Mouse (Mus musculus) myocyte (in vitro differentiated cells): ENCODE results near the gene Plekhs1. TPM values are rescaled to one million over a fixed set of nuclear protein-coding genes. Genes with fewer than 3 reads are reported as not detected.

ENCODE experiments used
- H3K27me3 ChIP-seq: one replicate; pipeline ENCODE4 v1.6.1; 2011; ENCODE audit not compliant: control insufficient read depth, insufficient read depth, insufficient read length
- H3K36me3 ChIP-seq: one replicate; pipeline ENCODE4 v1.6.1; 2011; ENCODE audit not compliant: control insufficient read depth, insufficient read depth
- H3K4me2 ChIP-seq: one replicate; pipeline ENCODE4 v1.6.1; 2011; ENCODE audit warnings: low read depth, control low read depth
- H3K4me3 ChIP-seq: one replicate; pipeline ENCODE4 v1.5.1; 2011; ENCODE audit warnings: mild to moderate bottlenecking, control low read depth, moderate library complexity
- H3K79me2 ChIP-seq: one replicate; pipeline ENCODE4 v1.6.1; 2011; ENCODE audit not compliant: control insufficient read depth, insufficient read depth
- H3ac ChIP-seq: one replicate; pipeline ENCODE4 v1.6.1; 2011; ENCODE audit not compliant: control insufficient read depth, insufficient read length
- CEBPB ChIP-seq: IDR thresholded peaks from 2 replicates; pipeline ENCODE4 v1.6.1; 2011; ENCODE audit warnings: mild to moderate bottlenecking, moderate library complexity; ENCODE audit not compliant: poor library complexity, insufficient read depth, severe bottlenecking
- E2F4 ChIP-seq: IDR thresholded peaks from one replicate; pipeline ENCODE4 v1.6.1; 2011; ENCODE audit warnings: mild to moderate bottlenecking, control low read depth, moderate library complexity; ENCODE audit not compliant: insufficient read depth
- MAX ChIP-seq: IDR thresholded peaks from one replicate; pipeline ENCODE4 v1.6.1; 2011; ENCODE audit warnings: low read depth, mild to moderate bottlenecking, control low read depth
- MYOD1 ChIP-seq, 3 experiments: IDR thresholded peaks; one replicate each; pipeline ENCODE4 v1.6.1; 2011; ENCODE audit warnings: control low read depth in 2 of 3, low read depth in 2 of 3, mild to moderate bottlenecking in 2 of 3, moderate library complexity in 1 of 3; ENCODE audit not compliant: insufficient read length in 2 of 3, control insufficient read depth in 1 of 3
- MYOG ChIP-seq, 3 experiments: IDR thresholded peaks; one replicate each; pipeline ENCODE4 v1.6.1; 2011; ENCODE audit warnings: control low read depth in 2 of 3, low read depth in 2 of 3, mild to moderate bottlenecking in 2 of 3; ENCODE audit not compliant: insufficient read length in 2 of 3, control insufficient read depth in 1 of 3, insufficient read depth in 1 of 3
- POLR2A ChIP-seq: IDR thresholded peaks from one replicate; pipeline ENCODE4 v1.6.1; 2011; ENCODE audit warnings: low read depth, mild to moderate bottlenecking, control low read depth, moderate library complexity; ENCODE audit not compliant: insufficient read length
- POLR2AphosphoS2 ChIP-seq: IDR thresholded peaks from one replicate; pipeline ENCODE4 v1.6.1; 2011; ENCODE audit warnings: low read depth, control low read depth; ENCODE audit not compliant: insufficient read length
- REST ChIP-seq: IDR thresholded peaks from one replicate; pipeline ENCODE4 v1.6.1; 2011; ENCODE audit warnings: mild to moderate bottlenecking, control low read depth, moderate library complexity; ENCODE audit not compliant: insufficient read depth, insufficient read length
- SRF ChIP-seq: IDR thresholded peaks from one replicate; pipeline ENCODE4 v1.6.1; 2011; ENCODE audit warnings: low read depth; ENCODE audit not compliant: control insufficient read depth, insufficient read length
- TCF12 ChIP-seq: IDR thresholded peaks from one replicate; pipeline ENCODE4 v1.6.1; 2011; ENCODE audit warnings: mild to moderate bottlenecking, control low read depth; ENCODE audit not compliant: poor library complexity, insufficient read depth, severe bottlenecking
- TCF3 ChIP-seq: IDR thresholded peaks from one replicate; pipeline ENCODE4 v1.6.1; 2011; ENCODE audit warnings: low read depth, control low read depth; ENCODE audit not compliant: insufficient read length
- USF1 ChIP-seq: IDR thresholded peaks from one replicate; pipeline ENCODE4 v1.6.1; 2011; ENCODE audit warnings: low read depth, mild to moderate bottlenecking, control low read depth, moderate library complexity
- polyA plus RNA-seq: library from polyadenylated mRNA; unstranded; fragments of >200 nt; fragmentation: generic; extraction: Trizol; gene quantifications from one replicate; pipeline ENCODE4 v1.2.1, GENCODE M21; 2012; ENCODE audit warnings: missing spikeins

Gene Plekhs1
- polyA plus RNA-seq, 1 experiment, result 0.04 TPM

- no peaks in the 10 kb centered on the region for H3K79me2 ChIP-seq
- no peaks in the 10 kb centered on the region for H3K36me3 ChIP-seq
- no peak overlapping the region for H3K4me3 ChIP-seq
- no peak overlapping the region for H3ac ChIP-seq
- TF ChIP-seq POLR2AphosphoS2 (no peak), USF1 (no peak), SRF (no peak), MAX (no peak), MYOG (IDR thresholded peaks at IDR 0.05; ENCODE audit: control insufficient read depth in 1 of 3, insufficient read depth in 1 of 3, insufficient read length in 2 of 3, low read depth in 2 of 3) (no peak), POLR2A (no peak), E2F4 (no peak), CEBPB (no peak), TCF3 (no peak), REST (no peak), MYOD1 (IDR thresholded peaks at IDR 0.05; ENCODE audit: control insufficient read depth in 1 of 3, insufficient read length in 2 of 3, low read depth in 2 of 3) (no peak), TCF12 (no peak)
- H3K27me3 ChIP-seq, result no peaks in the 10 kb centered on the region
- H3K4me2 ChIP-seq, result no peak overlapping the region
These were observed 22.4 kb upstream of the Plekhs1 start for GRCm38 (mm10) chr19:56439072-56439434.

GRCm38 (mm10) chr19:56443445-56443844 is 18.0 kb upstream of the Plekhs1 start:
- H3K4me2 ChIP-seq, result no peak overlapping the region
- no peaks in the 10 kb centered on the region for H3K79me2 ChIP-seq
- no peak overlapping the region for H3K4me3 ChIP-seq
- no peak overlapping the region for H3ac ChIP-seq
- no peaks in the 10 kb centered on the region for H3K36me3 ChIP-seq
- no peak for TF ChIP-seq USF1
- no peak for TF ChIP-seq POLR2A
- TF ChIP-seq REST, result no peak
- TF ChIP-seq TCF12, result no peak
- TF ChIP-seq CEBPB, result no peak
- no peak for TF ChIP-seq E2F4
- no peak for TF ChIP-seq POLR2AphosphoS2
- no peak for TF ChIP-seq MAX
- no peak for TF ChIP-seq MYOD1 (IDR thresholded peaks at IDR 0.05; ENCODE audit: control insufficient read depth in 1 of 3, insufficient read length in 2 of 3, low read depth in 2 of 3)
- TF ChIP-seq TCF3, result no peak
- TF ChIP-seq SRF, result no peak
- no peak for TF ChIP-seq MYOG (IDR thresholded peaks at IDR 0.05; ENCODE audit: control insufficient read depth in 1 of 3, insufficient read depth in 1 of 3, insufficient read length in 2 of 3, low read depth in 2 of 3)
- no peaks in the 10 kb centered on the region for H3K27me3 ChIP-seq

- Histone ChIP-seq H3ac (no peak overlapping the region), H3K4me3 (no peak overlapping the region), H3K27me3 (no peaks in the 10 kb centered on the region), H3K4me2 (no peak overlapping the region), H3K36me3 (no peaks in the 10 kb centered on the region), H3K79me2 (no peaks in the 10 kb centered on the region)
- no peak for TF ChIP-seq E2F4
- no peak for TF ChIP-seq POLR2AphosphoS2
- TF ChIP-seq SRF, result no peak
- no peak for TF ChIP-seq MYOD1 (IDR thresholded peaks at IDR 0.05; ENCODE audit: control insufficient read depth in 1 of 3, insufficient read length in 2 of 3, low read depth in 2 of 3)
- TF ChIP-seq CEBPB, result no peak
- TF ChIP-seq POLR2A, result no peak
- no peak for TF ChIP-seq REST
- TF ChIP-seq TCF3, result no peak
- TF ChIP-seq MYOG (IDR thresholded peaks at IDR 0.05; ENCODE audit: control insufficient read depth in 1 of 3, insufficient read depth in 1 of 3, insufficient read length in 2 of 3, low read depth in 2 of 3), result no peak
- no peak for TF ChIP-seq MAX
These were observed 12.7 kb upstream of the Plekhs1 start for GRCm38 (mm10) chr19:56448784-56449183.

GRCm38 (mm10) chr19:56449537-56449936 is 11.9 kb upstream of the Plekhs1 start:
- H3K36me3 ChIP-seq, result no peaks in the 10 kb centered on the region
- no peak overlapping the region for H3ac ChIP-seq
- H3K4me3 ChIP-seq, result no peak overlapping the region
- H3K79me2 ChIP-seq, result no peaks in the 10 kb centered on the region
- no peaks in the 10 kb centered on the region for H3K27me3 ChIP-seq
- no peak overlapping the region for H3K4me2 ChIP-seq
- no peak for TF ChIP-seq POLR2AphosphoS2

- Histone ChIP-seq H3ac (no peak overlapping the region), H3K79me2 (no peaks in the 10 kb centered on the region), H3K4me3 (no peak overlapping the region)
These were observed 10.5 kb upstream of the Plekhs1 start for GRCm38 (mm10) chr19:56450892-56451291.

More at GRCm38 (mm10) chr19:56450892-56451291, 10.5 kb upstream of the Plekhs1 start:
- Histone ChIP-seq H3K27me3 (no peaks in the 10 kb centered on the region), H3K36me3 (no peaks in the 10 kb centered on the region), H3K4me2 (peak overlapping the region; percentile 54)
- TF ChIP-seq MYOG (IDR thresholded peaks at IDR 0.05; ENCODE audit: control insufficient read depth in 1 of 3, insufficient read depth in 1 of 3, insufficient read length in 2 of 3, low read depth in 2 of 3) (no peak), SRF (no peak), REST (no peak), POLR2A (no peak), TCF3 (no peak), POLR2AphosphoS2 (no peak), TCF12 (no peak), E2F4 (no peak), MAX (no peak), USF1 (no peak), MYOD1 (IDR thresholded peaks at IDR 0.05; ENCODE audit: control insufficient read depth in 1 of 3, insufficient read length in 2 of 3, low read depth in 2 of 3) (no peak)
